Mouse (Mus musculus): Measurements from ENCODE around the gene Baiap2l1. TPM values are rescaled to one million over a fixed set of nuclear protein-coding genes. Genes with fewer than 3 reads are reported as not detected.

Baiap2l1 gene
- polyA plus RNA-seq (2014; fragmentation: Nextera tagmentation; extraction: Ambion mirVana), result 7.5 and 8.1 TPM in 2 replicates

DNA sequence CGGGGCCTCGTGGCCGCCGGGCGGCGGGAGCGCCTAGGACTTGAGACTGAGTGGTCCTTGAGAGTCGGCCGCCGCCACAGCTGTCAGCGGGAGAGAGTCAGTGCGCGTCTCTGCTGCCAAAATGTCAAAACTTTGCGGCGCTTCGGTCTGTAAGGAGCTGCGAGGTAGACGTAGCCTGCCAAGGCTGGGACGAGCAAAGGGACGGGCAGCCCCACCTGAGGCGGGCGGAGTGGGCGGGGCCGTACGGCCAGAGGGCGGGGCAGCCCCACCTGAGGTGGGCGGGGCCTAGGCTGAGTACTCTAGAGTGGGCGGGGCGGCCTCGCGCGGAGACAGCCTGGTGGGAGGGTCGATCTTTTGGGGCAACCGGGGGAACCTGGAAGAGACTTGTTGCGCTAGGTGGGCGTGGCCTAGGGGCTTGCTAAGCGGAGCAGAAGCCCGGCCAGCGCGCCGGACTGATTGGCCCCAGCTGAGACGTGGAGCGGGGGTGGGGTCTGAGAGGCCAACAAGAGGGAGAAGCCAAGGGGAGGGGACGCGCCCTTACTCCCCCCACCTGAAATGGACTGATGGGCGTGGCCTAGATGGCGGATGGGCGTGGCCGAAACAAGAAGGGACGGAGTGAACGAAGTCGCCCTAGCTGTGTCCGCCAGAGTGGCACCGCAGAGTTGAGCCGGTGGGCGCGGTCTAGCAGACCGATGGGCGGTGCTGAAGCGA, at the start of gene Baiap2l1:
Gene Baiap2l1, minus strand, starts transcription at position 232 of the 711 bp plus-strand sequence.
- WGBS, result under 1% methylated on average over 60 of the region's 60 CpGs
- 0 out of 2 replicates have a peak, but pooled peaks cover 4% of the 10 kb centered on the region for H3K4me1 ChIP-seq (ENCODE audit: insufficient read depth)
- DNase-seq (peak; percentile 96), ATAC-seq (ENCODE audit: insufficient read depth) (peak; percentile 97)
- H3K27me3 ChIP-seq (ENCODE audit: insufficient read depth, low read length), result no peaks in the 10 kb centered on the region
- H3K27ac ChIP-seq (ENCODE audit: low read depth), result peak within 1 kb of the TSS; percentile 83
- TF ChIP-seq CTCF (IDR thresholded peaks at IDR 0.05; ENCODE audit: low read depth), result no peak
- peak within 1 kb of the TSS; percentile 62 for H3K9ac ChIP-seq
- peak within 1 kb of the TSS; percentile 60 for H3K4me3 ChIP-seq (ENCODE audit: low read depth, low read length)
- H3K4me2 ChIP-seq, result peak within 1 kb of the TSS; percentile 87
- no peaks in the 10 kb centered on the region for H3K36me3 ChIP-seq (ENCODE audit: insufficient read depth)
- no peaks in the 10 kb centered on the region for H3K9me3 ChIP-seq (ENCODE audit: low read depth, low read length)

DNA sequence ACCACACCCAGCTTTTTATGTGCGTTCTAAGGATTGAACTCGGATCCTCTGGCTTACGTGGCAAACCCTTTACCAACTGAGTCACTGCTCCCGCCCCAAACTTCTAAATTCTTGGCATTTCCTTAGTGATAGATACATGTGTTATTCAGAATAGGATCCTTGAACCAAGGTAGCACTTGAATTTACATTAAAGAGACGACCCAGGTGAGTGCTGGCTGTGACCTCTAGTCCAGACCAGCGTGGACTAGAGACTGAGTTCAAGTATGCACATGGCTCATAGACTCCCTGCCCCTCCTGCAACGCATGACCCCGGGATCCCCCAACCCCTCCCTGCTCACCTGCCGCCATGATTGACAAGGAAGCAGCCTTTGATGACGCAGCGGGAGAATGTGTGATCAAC, 48.3 kb upstream of the Baiap2l1 start:
- H3K27me3 ChIP-seq (ENCODE audit: insufficient read depth, low read length), result no peaks in the 10 kb centered on the region
- H3K4me2 ChIP-seq, result no peak overlapping the region
- no peaks in the 10 kb centered on the region for H3K9me3 ChIP-seq (ENCODE audit: low read depth, low read length)
- ATAC-seq (ENCODE audit: insufficient read depth) (no peak), DNase-seq (no peak)
- no peak overlapping the region for H3K9ac ChIP-seq
- H3K4me3 ChIP-seq (ENCODE audit: low read depth, low read length), result no peak overlapping the region
- no peak overlapping the region for H3K27ac ChIP-seq (ENCODE audit: low read depth)
- H3K36me3 ChIP-seq (ENCODE audit: insufficient read depth), result no peaks in the 10 kb centered on the region
- WGBS, result 83% methylated on average over 11 of the region's 11 CpGs
- no peak for TF ChIP-seq CTCF (IDR thresholded peaks at IDR 0.05; ENCODE audit: low read depth)
- no peaks in the 10 kb centered on the region for H3K4me1 ChIP-seq (ENCODE audit: insufficient read depth)

DNA sequence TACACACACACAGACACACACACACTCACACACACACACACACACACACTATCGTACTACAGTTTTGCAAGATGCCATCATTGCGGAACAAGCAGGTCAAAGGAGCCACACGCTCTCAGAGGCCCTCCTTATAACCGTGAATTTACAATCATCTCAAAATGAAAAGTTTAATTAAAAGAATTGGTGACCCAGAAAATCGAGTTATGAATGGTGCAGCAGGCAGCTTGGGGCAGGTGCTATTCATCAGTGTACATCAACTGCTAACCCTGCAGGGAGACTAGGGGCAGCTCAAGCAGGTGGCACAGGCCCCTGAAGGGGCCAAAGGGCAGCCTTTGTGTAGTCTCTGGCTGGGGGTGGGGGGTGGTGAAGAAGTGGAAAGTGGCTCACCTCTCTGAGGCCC, 42.9 kb upstream of the Baiap2l1 start:
- no peak for ATAC-seq (ENCODE audit: insufficient read depth)
- Histone ChIP-seq H3K4me2 (no peak overlapping the region), H3K27me3 (ENCODE audit: insufficient read depth, low read length) (no peaks in the 10 kb centered on the region), H3K27ac (ENCODE audit: low read depth) (no peak overlapping the region), H3K36me3 (ENCODE audit: insufficient read depth) (no peaks in the 10 kb centered on the region), H3K9ac (no peak overlapping the region), H3K4me1 (ENCODE audit: insufficient read depth) (no peaks in the 10 kb centered on the region), H3K4me3 (ENCODE audit: low read depth, low read length) (no peak overlapping the region), H3K9me3 (ENCODE audit: low read depth, low read length) (no peaks in the 10 kb centered on the region)
- 73% methylated on average over 5 of the region's 5 CpGs for WGBS
- no peak for TF ChIP-seq CTCF (IDR thresholded peaks at IDR 0.05; ENCODE audit: low read depth)
- no peak for DNase-seq

DNA sequence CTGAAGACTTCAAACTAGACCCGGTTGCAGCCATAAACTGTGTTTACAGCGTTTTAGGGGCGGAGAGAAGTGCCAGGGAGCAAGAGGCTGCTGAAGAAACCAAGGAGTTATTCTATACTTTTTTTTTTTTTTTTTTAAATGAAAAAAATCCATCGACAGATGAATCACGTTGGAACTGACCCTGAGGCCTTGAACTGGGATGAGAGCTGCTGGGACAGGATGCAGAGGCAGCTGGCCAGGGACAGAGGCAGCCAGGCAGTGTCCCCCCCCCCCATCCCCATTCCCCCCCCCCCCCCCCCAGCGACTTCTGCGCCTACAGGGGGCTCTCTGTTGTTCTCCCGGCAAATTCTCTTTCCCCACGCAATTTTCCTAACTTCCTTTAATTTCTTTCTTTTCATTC, 39.7 kb upstream of the Baiap2l1 start:
- TF ChIP-seq CTCF (IDR thresholded peaks at IDR 0.05; ENCODE audit: low read depth), result no peak
- Histone ChIP-seq H3K4me2 (no peak overlapping the region), H3K4me1 (ENCODE audit: insufficient read depth) (no peaks in the 10 kb centered on the region), H3K9me3 (ENCODE audit: low read depth, low read length) (no peaks in the 10 kb centered on the region), H3K9ac (no peak overlapping the region), H3K36me3 (ENCODE audit: insufficient read depth) (no peaks in the 10 kb centered on the region), H3K4me3 (ENCODE audit: low read depth, low read length) (no peak overlapping the region), H3K27ac (ENCODE audit: low read depth) (no peak overlapping the region), H3K27me3 (ENCODE audit: insufficient read depth, low read length) (no peaks in the 10 kb centered on the region)
- ATAC-seq (ENCODE audit: insufficient read depth), result no peak
- 7% methylated on average over 5 of the region's 9 CpGs for WGBS
- no peak for DNase-seq

DNA sequence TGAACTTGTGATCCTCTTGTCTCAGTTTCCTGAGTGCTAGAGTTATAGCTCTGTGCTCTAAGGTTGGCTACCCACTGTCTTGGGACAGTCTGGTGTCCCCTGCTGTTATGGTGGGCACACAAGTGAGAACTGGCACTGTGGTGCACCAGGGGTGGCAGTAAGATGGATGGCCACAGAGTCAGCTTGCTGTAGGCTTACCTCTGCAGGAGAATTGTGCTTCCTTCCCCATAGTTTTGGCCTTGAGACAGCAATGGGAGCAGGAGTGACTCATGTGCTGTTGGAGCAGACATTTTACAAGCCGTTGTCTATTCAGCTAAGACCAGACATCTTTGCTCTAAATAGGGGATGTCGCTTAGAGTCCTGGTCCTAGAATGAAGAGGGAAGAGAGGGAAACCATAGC, 36.2 kb upstream of the Baiap2l1 start:
- no peak for TF ChIP-seq CTCF (IDR thresholded peaks at IDR 0.05; ENCODE audit: low read depth)
- WGBS, result 80% methylated on average over 2 of the region's 2 CpGs
- H3K4me1 ChIP-seq (ENCODE audit: insufficient read depth), result no peaks in the 10 kb centered on the region
- H3K27me3 ChIP-seq (ENCODE audit: insufficient read depth, low read length), result no peaks in the 10 kb centered on the region
- H3K4me2 ChIP-seq, result no peak overlapping the region
- H3K9me3 ChIP-seq (ENCODE audit: low read depth, low read length), result no peaks in the 10 kb centered on the region
- DNase-seq, result no peak
- H3K4me3 ChIP-seq (ENCODE audit: low read depth, low read length), result no peak overlapping the region
- no peak overlapping the region for H3K9ac ChIP-seq
- no peak overlapping the region for H3K27ac ChIP-seq (ENCODE audit: low read depth)
- ATAC-seq (ENCODE audit: insufficient read depth), result no peak
- H3K36me3 ChIP-seq (ENCODE audit: insufficient read depth), result no peaks in the 10 kb centered on the region

DNA sequence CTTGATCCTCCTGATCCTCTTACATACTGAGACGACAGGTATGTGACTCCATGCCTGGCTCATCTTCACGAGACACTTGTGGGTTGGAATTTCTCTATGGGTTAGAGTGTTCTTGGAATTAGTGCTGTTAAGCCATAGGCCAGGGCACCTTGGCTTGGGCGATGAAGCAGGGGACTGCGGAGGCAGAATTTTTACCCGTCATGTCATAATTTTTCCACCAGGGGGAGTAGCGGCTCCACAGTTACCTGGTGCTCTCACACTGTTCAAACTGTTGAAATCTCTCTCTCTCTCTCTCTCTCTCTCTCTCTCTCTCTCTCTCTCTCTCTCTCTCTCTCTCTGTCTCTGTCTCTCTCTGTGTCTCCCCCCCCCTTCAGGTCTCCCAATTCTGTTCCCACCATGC, 29.9 kb upstream of the Baiap2l1 start:
- H3K9me3 ChIP-seq (ENCODE audit: low read depth, low read length), result no peaks in the 10 kb centered on the region
- H3K4me1 ChIP-seq (ENCODE audit: insufficient read depth), result no peaks in the 10 kb centered on the region
- DNase-seq (peak; percentile 83), ATAC-seq (ENCODE audit: insufficient read depth) (peak; percentile 24; the same call in 1 of the 2 replicates)
- 7% methylated on average over 6 of the region's 6 CpGs for WGBS
- H3K27me3 ChIP-seq (ENCODE audit: insufficient read depth, low read length), result no peaks in the 10 kb centered on the region
- H3K9ac ChIP-seq, result no peak overlapping the region
- no peaks in the 10 kb centered on the region for H3K36me3 ChIP-seq (ENCODE audit: insufficient read depth)
- peak; percentile 78 for TF ChIP-seq CTCF (IDR thresholded peaks at IDR 0.05; ENCODE audit: low read depth)
- no peak overlapping the region for H3K4me2 ChIP-seq
- no peak overlapping the region for H3K4me3 ChIP-seq (ENCODE audit: low read depth, low read length)
- H3K27ac ChIP-seq (ENCODE audit: low read depth), result no peak overlapping the region

DNA sequence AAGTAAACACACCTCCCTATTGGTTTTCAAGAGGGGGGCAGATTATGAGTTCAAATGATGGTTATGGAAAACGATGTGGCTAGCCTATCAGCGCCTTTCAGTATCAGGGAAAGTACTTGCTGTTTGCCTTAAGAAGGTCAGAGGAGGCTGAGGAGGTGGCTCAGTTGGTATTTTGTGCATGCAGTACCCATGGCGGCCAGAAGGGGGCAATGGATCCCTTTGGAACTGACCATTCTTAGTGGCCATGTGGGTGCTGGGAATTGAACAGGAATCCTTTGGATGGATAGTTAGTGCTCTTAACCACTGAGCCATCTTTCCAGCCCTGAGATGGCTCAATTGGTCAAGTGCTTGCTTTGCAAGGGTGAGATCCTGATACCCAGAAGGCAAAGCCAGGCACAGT, 26.0 kb upstream of the Baiap2l1 start:
- Histone ChIP-seq H3K36me3 (ENCODE audit: insufficient read depth) (no peaks in the 10 kb centered on the region), H3K4me1 (ENCODE audit: insufficient read depth) (no peaks in the 10 kb centered on the region), H3K4me2 (no peak overlapping the region), H3K4me3 (ENCODE audit: low read depth, low read length) (no peak overlapping the region), H3K9ac (no peak overlapping the region), H3K27me3 (ENCODE audit: insufficient read depth, low read length) (no peaks in the 10 kb centered on the region), H3K9me3 (ENCODE audit: low read depth, low read length) (no peaks in the 10 kb centered on the region), H3K27ac (ENCODE audit: low read depth) (no peak overlapping the region)
- DNase-seq (no peak), ATAC-seq (ENCODE audit: insufficient read depth) (no peak)
- 59% methylated on average over 3 of the region's 3 CpGs for WGBS
- peak; percentile 59 for TF ChIP-seq CTCF (IDR thresholded peaks at IDR 0.05; ENCODE audit: low read depth)
